Mouse (Mus musculus) CH12.LX (cell line): ENCODE measurements at regions not wholly inside any gene's neighbourhood (a gene's known extent, or its start where the extent isn't known, plus 50 kb on each side); places are given as distances from the start of the nearest gene placed in this dataset.

Source experiments
- DNase-seq: peaks from one replicate; pipeline ENCODE4 v3.0.0-alpha.2; 2013; ENCODE audit errors: extremely low read depth
- H3K27ac ChIP-seq: 2 replicates; pipeline ENCODE4 v1.5.1; 2012; ENCODE audit warnings: low read depth, mild to moderate bottlenecking, control low read depth, moderate library complexity; ENCODE audit not compliant: insufficient read depth
- H3K27me3 ChIP-seq: replicated peaks from 2 replicates; pipeline ENCODE3; 2012; ENCODE audit warnings: inconsistent platforms
- H3K36me3 ChIP-seq, 2 experiments: replicated peaks in 1 of 2; 2 replicates each; pipeline versions ENCODE3 to v1.6.1; 2012; ENCODE audit warnings: inconsistent platforms in 1 of 2, low read length in 1 of 2, mild to moderate bottlenecking in 1 of 2, mixed read lengths in 1 of 2, moderate library complexity in 1 of 2; ENCODE audit not compliant: control insufficient read depth in 1 of 2, insufficient read depth in 1 of 2
- H3K4me1 ChIP-seq, 2 experiments: 2 replicates each; pipeline ENCODE4 v1.6.1; 2012; ENCODE audit warnings: inconsistent platforms in 1 of 2, moderate library complexity in 1 of 2; ENCODE audit not compliant: insufficient read depth in 2 of 2, control insufficient read depth in 1 of 2
- H3K4me2 ChIP-seq: 2 replicates; pipeline ENCODE4 v1.6.1; 2012; ENCODE audit warnings: low read depth, mild to moderate bottlenecking, control low read depth; ENCODE audit not compliant: poor library complexity, insufficient read depth, severe bottlenecking
- H3K4me3 ChIP-seq, 3 experiments: fragments of 150-350 bp in 1 of 3; sonication (generic) in 1 of 3; replicated peaks in 1 of 3; 2 replicates each; pipeline versions ENCODE3 to v1.5.1; 2011 to 2012; ENCODE audit warnings: low read depth in 2 of 3, low read length in 2 of 3, mild to moderate bottlenecking in 2 of 3, moderate library complexity in 2 of 3, control low read depth in 1 of 3, improper control_type of control experiment in 1 of 3, inconsistent platforms in 1 of 3, mixed read lengths in 1 of 3; ENCODE audit not compliant: poor library complexity in 1 of 3
- H3K79me2 ChIP-seq: replicated peaks from 2 replicates; pipeline ENCODE4 v1.6.1; 2012; ENCODE audit warnings: mild to moderate bottlenecking, moderate library complexity; ENCODE audit not compliant: control insufficient read depth, poor library complexity, insufficient read depth, severe bottlenecking; ENCODE audit errors: extremely low read depth
- H3K9ac ChIP-seq: 2 replicates; pipeline ENCODE4 v1.6.1; 2012; ENCODE audit warnings: low read depth, mild to moderate bottlenecking, control low read depth, moderate library complexity; ENCODE audit not compliant: insufficient read depth
- H3K9me3 ChIP-seq: replicated peaks from 2 replicates; pipeline ENCODE3; 2012; ENCODE audit warnings: low read length, inconsistent platforms, mixed read lengths
- CHD1 ChIP-seq: IDR thresholded peaks from 2 replicates; pipeline ENCODE4 v1.6.1; 2012; ENCODE audit warnings: low read depth, low read length, improper control_type of control experiment, inconsistent platforms
- CTCF ChIP-seq, 2 experiments: IDR thresholded peaks in 1 of 2; conservative IDR thresholded peaks in 1 of 2; 2 replicates each; pipeline ENCODE4 v1.5.1; 2011 to 2012; ENCODE audit warnings: low read depth in 2 of 2, low read length in 2 of 2, improper control_type of control experiment in 1 of 2, inconsistent platforms in 1 of 2, mild to moderate bottlenecking in 1 of 2, moderate library complexity in 1 of 2
- E2F4 ChIP-seq: IDR thresholded peaks from 2 replicates; pipeline ENCODE4 v1.6.1; 2011; ENCODE audit warnings: low read depth, low read length, improper control_type of control experiment; ENCODE audit not compliant: insufficient replicate concordance
- ELF1 ChIP-seq: IDR thresholded peaks from 2 replicates; pipeline ENCODE4 v1.6.1; 2014; ENCODE audit warnings: low read depth, mild to moderate bottlenecking, inconsistent platforms, low read length, improper control_type of control experiment
- GABPA ChIP-seq: IDR thresholded peaks from 2 replicates; pipeline ENCODE4 v1.6.1; 2012; ENCODE audit warnings: low read depth, low read length, improper control_type of control experiment, inconsistent platforms; ENCODE audit not compliant: insufficient replicate concordance
- MAFK ChIP-seq: IDR thresholded peaks from 2 replicates; pipeline ENCODE4 v1.6.1; 2011; ENCODE audit warnings: low read length, improper control_type of control experiment; ENCODE audit not compliant: insufficient replicate concordance
- MAX ChIP-seq: IDR thresholded peaks from 2 replicates; pipeline ENCODE4 v1.6.1; 2011; ENCODE audit warnings: low read length, improper control_type of control experiment
- MAZ ChIP-seq: IDR thresholded peaks from 2 replicates; pipeline ENCODE4 v1.6.1; 2012; ENCODE audit warnings: low read depth, mild to moderate bottlenecking, inconsistent platforms, low read length, improper control_type of control experiment, moderate library complexity
- NELFE ChIP-seq: IDR thresholded peaks from 2 replicates; pipeline ENCODE4 v1.6.1; 2011; ENCODE audit warnings: low read depth, low read length, improper control_type of control experiment
- POLR2A ChIP-seq: IDR thresholded peaks from 2 replicates; pipeline ENCODE4 v1.6.1; 2011; ENCODE audit warnings: low read depth, mild to moderate bottlenecking, improper control_type of control experiment, low read length
- UBTF ChIP-seq: IDR thresholded peaks from 2 replicates; pipeline ENCODE4 v1.6.1; 2012; ENCODE audit warnings: low read depth, mild to moderate bottlenecking, inconsistent platforms, low read length, improper control_type of control experiment, moderate library complexity
- ZC3H11A ChIP-seq: IDR thresholded peaks from 2 replicates; pipeline ENCODE4 v1.6.1; 2012; ENCODE audit warnings: low read depth, mild to moderate bottlenecking, inconsistent platforms, low read length, improper control_type of control experiment
- ZMIZ1 ChIP-seq: IDR thresholded peaks from 2 replicates; pipeline ENCODE4 v1.6.1; 2012; ENCODE audit warnings: low read depth, mild to moderate bottlenecking, inconsistent platforms, low read length, improper control_type of control experiment
- dilution Hi-C: fragments of 300-500 bp; cut with MboI; formaldehyde crosslinking; loops from 2 replicates; pipeline ENCODE4 v1.14.3; 2020; ENCODE audit warnings: low sequenced_read_pairs; ENCODE audit not compliant: extremely low pct_unique_long_range_greater_than_20kb, extremely low pct_ligation_motif_present
- in situ Hi-C: fragments of 300-500 bp; cut with MboI; formaldehyde crosslinking; loops from 3 replicates; pipeline ENCODE4 v1.14.3; 2019; ENCODE audit warnings: low sequenced_read_pairs, low pct_ligation_motif_present, low pct_unique_long_range_greater_than_20kb, mixed read lengths

GRCm38 (mm10) chr7:136236391-136236790 lies 520.2 kb upstream of the Mki67 start:
- H3K4me2 ChIP-seq: no peak overlapping the region
- in situ Hi-C loops (no loop called here), dilution Hi-C loops (no loop called here)
- no peak for TF ChIP-seq CHD1
- TF ChIP-seq GABPA: no peak
- no peak for TF ChIP-seq ZMIZ1
- no peak for TF ChIP-seq MAZ
- no peak for TF ChIP-seq MAFK
- TF ChIP-seq NELFE: no peak
- no peak for TF ChIP-seq ZC3H11A
- no peak for TF ChIP-seq UBTF
- no peak for TF ChIP-seq E2F4
- TF ChIP-seq CTCF (conservative IDR thresholded peaks at IDR 0.05 in 1 of 2, IDR thresholded peaks at IDR 0.05 in 1 of 2; ENCODE audit: low read depth in 2 of 2, low read length in 2 of 2): no peak
- no peak overlapping the region for H3K4me3 ChIP-seq
- DNase-seq: no peak
- H3K9me3 ChIP-seq: no peaks in the 10 kb centered on the region
- no peak overlapping the region for H3K27ac ChIP-seq
- peaks cover 64% of the 10 kb centered on the region for H3K27me3 ChIP-seq
- H3K4me1 ChIP-seq: no peaks in the 10 kb centered on the region
- no peak overlapping the region for H3K9ac ChIP-seq
- H3K36me3 ChIP-seq: no peaks in the 10 kb centered on the region
- H3K79me2 ChIP-seq: no peaks in the 10 kb centered on the region

GRCm38 (mm10) chr7:136265691-136266090 lies 549.5 kb upstream of the Mki67 start:
- no peak overlapping the region for H3K27ac ChIP-seq
- H3K27me3 ChIP-seq: peaks cover 77% of the 10 kb centered on the region
- no peak overlapping the region for H3K4me3 ChIP-seq
- no peak overlapping the region for H3K9ac ChIP-seq
- no peaks in the 10 kb centered on the region for H3K79me2 ChIP-seq
- no peaks in the 10 kb centered on the region for H3K4me1 ChIP-seq
- dilution Hi-C loops: no loop called here
- no peaks in the 10 kb centered on the region for H3K9me3 ChIP-seq
- H3K4me2 ChIP-seq: no peak overlapping the region
- no peak for DNase-seq
- in situ Hi-C loops: no loop called here
- no peaks in the 10 kb centered on the region for H3K36me3 ChIP-seq
- TF ChIP-seq POLR2A (no peak), ELF1 (no peak), GABPA (no peak), MAX (no peak)

- no peak for TF ChIP-seq CTCF (conservative IDR thresholded peaks at IDR 0.05 in 1 of 2, IDR thresholded peaks at IDR 0.05 in 1 of 2; ENCODE audit: low read depth in 2 of 2, low read length in 2 of 2)
- Histone ChIP-seq H3K9me3 (no peaks in the 10 kb centered on the region), H3K9ac (no peak overlapping the region), H3K4me3 (no peak overlapping the region), H3K36me3 (no peaks in the 10 kb centered on the region), H3K27ac (no peak overlapping the region), H3K79me2 (no peaks in the 10 kb centered on the region), H3K27me3 (peaks cover 83% of the 10 kb centered on the region), H3K4me2 (no peak overlapping the region), H3K4me1 (no peaks in the 10 kb centered on the region)
- in situ Hi-C loops (no loop called here), dilution Hi-C loops (no loop called here)
- no peak for DNase-seq
Observed at GRCm38 (mm10) chr7:136267716-136268489, 551.7 kb upstream of the Mki67 start.
